Mouse (Mus musculus) stomach, postnatal 0 days (tissue): ENCODE measurements at regions not wholly inside any gene's neighbourhood (a gene's known extent, or its start where the extent isn't known, plus 50 kb on each side); places are given as distances from the start of the nearest gene placed in this dataset.

Experiments used
- ATAC-seq: fragments of 200-750 bp; cut with Nextera tagmentation; 2 replicates; pipeline ENCODE4 v1.8.0; 2017; ENCODE audit not compliant: low FRiP score, low TSS enrichment
- DNase-seq: peaks from one replicate; pipeline ENCODE4 v3.0.0-alpha.2; 2016; ENCODE audit warnings: low spot score
- H3K27ac ChIP-seq: fragments of 300-500 bp; sonication (generic); replicated peaks from 2 replicates; pipeline ENCODE4 v1.5.1; 2014; ENCODE audit warnings: mild to moderate bottlenecking, control low read depth
- H3K27me3 ChIP-seq: fragments of 300-500 bp; sonication (generic); 2 replicates; pipeline ENCODE4 v1.6.1; 2014; ENCODE audit warnings: low read length; ENCODE audit not compliant: control insufficient read depth, insufficient read depth
- H3K36me3 ChIP-seq: fragments of 300-500 bp; sonication (generic); 2 replicates; pipeline ENCODE4 v1.6.1; 2014; ENCODE audit warnings: low read length, mixed read lengths; ENCODE audit not compliant: control insufficient read depth, insufficient read depth
- H3K4me1 ChIP-seq: fragments of 300-500 bp; sonication (generic); replicated peaks from 2 replicates; pipeline ENCODE4 v1.6.1; 2014; ENCODE audit warnings: antibody characterized with exemption; ENCODE audit not compliant: control insufficient read depth, insufficient read depth
- H3K4me2 ChIP-seq: fragments of 300-500 bp; sonication (generic); replicated peaks from 2 replicates; pipeline ENCODE4 v1.6.1; 2014; ENCODE audit warnings: low read depth, mild to moderate bottlenecking, control low read depth, moderate library complexity
- H3K4me3 ChIP-seq: fragments of 300-500 bp; sonication (generic); 2 replicates; pipeline ENCODE4 v1.5.1; 2014; ENCODE audit warnings: low read depth, low read length, control low read depth
- H3K9ac ChIP-seq: fragments of 300-500 bp; sonication (generic); 2 replicates; pipeline ENCODE4 v1.6.1; 2014; ENCODE audit warnings: mild to moderate bottlenecking, low read length, control low read depth, mixed read lengths
- H3K9me3 ChIP-seq: fragments of 300-500 bp; sonication (generic); 2 replicates; pipeline ENCODE4 v1.6.1; 2016; ENCODE audit warnings: low read length; ENCODE audit not compliant: control insufficient read depth
- CTCF ChIP-seq: IDR thresholded peaks from 2 replicates; pipeline ENCODE4 v1.5.1; 2016; ENCODE audit warnings: antibody characterized with exemption, low read depth, mild to moderate bottlenecking, moderate library complexity
- EP300 ChIP-seq: optimal IDR thresholded peaks from 2 replicates; pipeline ENCODE3; 2016; ENCODE audit warnings: antibody characterized with exemption
- WGBS: fragments of 180-500 bp; shearing (Covaris S2); extraction: QIAGEN DNeasy Blood & Tissue Kit; methylation state at CpG from one replicate; pipeline ENCODE4 v1.1.7; 2014; 5-methylcytosine and 5-hydroxymethylcytosine counted together

DNA sequence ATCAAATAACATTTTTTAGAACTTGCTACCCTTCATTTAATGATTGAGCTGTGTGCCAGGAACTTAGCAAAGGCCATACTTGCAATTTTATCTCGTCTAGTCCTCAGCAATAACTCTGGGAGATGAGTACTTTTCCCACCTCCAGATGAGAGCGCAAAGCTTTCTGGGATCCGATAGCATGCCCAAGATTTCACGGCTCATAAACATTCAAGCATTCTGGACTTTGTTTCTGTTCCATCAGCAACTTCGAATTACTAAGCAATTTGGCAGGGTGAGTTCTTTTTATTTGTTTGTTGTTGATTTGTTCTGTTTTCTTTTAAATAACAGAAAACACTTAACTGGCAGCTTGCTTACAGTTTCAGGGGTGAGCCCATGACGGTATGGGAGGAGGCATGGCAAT lies 224.6 kb upstream of the Bmper start:
- Histone ChIP-seq H3K27ac (no peak overlapping the region), H3K9me3 (no peaks in the 10 kb centered on the region), H3K9ac (no peak overlapping the region), H3K4me2 (no peak overlapping the region), H3K4me1 (no peaks in the 10 kb centered on the region), H3K36me3 (no peaks in the 10 kb centered on the region), H3K27me3 (no peaks in the 10 kb centered on the region), H3K4me3 (no peak overlapping the region)
- ATAC-seq (no peak), DNase-seq (no peak)
- WGBS, result 80% methylated on average over 6 of the region's 6 CpGs
- no peak for TF ChIP-seq EP300
- no peak for TF ChIP-seq CTCF

DNA sequence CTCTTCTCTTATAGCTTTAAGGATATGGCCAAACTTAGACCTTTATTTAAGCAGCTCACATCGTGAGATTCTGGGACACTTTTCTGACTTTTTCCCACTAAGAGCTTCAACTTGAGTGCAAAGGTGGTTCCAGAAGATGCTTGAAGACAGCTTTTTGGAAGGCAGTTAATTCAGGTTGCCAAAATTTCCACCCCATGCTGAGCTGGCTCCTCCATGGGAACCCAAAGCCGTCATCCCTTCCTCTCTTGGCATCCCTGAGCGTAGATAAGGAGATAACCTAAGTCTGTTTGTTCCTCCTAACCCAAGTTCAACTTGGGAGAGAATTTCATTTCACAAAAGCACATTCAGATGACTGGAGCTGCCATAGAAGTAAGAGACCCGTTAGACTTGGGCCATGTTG lies 223.7 kb upstream of the Bmper start:
- no peaks in the 10 kb centered on the region for H3K27me3 ChIP-seq
- DNase-seq, result no peak
- H3K4me2 ChIP-seq, result no peak overlapping the region
- H3K27ac ChIP-seq, result no peak overlapping the region
- TF ChIP-seq CTCF (no peak), EP300 (no peak)
- 71% methylated on average over 4 of the region's 4 CpGs for WGBS
- H3K4me1 ChIP-seq, result no peaks in the 10 kb centered on the region
- H3K36me3 ChIP-seq, result no peaks in the 10 kb centered on the region
- no peak overlapping the region for H3K9ac ChIP-seq
- no peak for ATAC-seq
- no peaks in the 10 kb centered on the region for H3K9me3 ChIP-seq
- H3K4me3 ChIP-seq, result no peak overlapping the region

DNA sequence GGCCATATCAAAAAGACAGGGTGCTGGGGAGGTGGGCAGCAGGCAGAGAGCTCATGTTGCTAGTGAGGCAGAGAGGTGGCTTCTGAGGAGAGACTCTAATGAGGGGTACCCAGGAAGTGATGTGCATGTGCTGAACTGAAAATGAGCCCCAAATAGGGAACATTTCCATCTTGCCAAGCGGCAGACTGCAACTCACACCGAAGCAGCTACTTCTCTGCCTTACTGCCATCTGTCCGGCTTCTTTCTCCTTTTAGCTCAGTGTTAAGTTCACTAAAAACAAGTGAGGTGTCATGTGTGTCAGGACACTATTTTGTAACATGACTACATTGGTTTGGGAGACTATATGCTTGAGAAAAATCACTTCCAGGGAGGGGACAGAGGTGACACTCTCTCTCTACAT lies 222.7 kb upstream of the Bmper start:
- H3K4me2 ChIP-seq, result no peak overlapping the region
- no peaks in the 10 kb centered on the region for H3K4me1 ChIP-seq
- DNase-seq, result no peak
- H3K36me3 ChIP-seq, result no peaks in the 10 kb centered on the region
- ATAC-seq, result no peak
- no peak for TF ChIP-seq EP300
- no peak for TF ChIP-seq CTCF
- no peaks in the 10 kb centered on the region for H3K9me3 ChIP-seq
- H3K27me3 ChIP-seq, result no peaks in the 10 kb centered on the region
- 87% methylated on average over 3 of the region's 3 CpGs for WGBS
- no peak overlapping the region for H3K27ac ChIP-seq
- no peak overlapping the region for H3K9ac ChIP-seq
- no peak overlapping the region for H3K4me3 ChIP-seq

DNA sequence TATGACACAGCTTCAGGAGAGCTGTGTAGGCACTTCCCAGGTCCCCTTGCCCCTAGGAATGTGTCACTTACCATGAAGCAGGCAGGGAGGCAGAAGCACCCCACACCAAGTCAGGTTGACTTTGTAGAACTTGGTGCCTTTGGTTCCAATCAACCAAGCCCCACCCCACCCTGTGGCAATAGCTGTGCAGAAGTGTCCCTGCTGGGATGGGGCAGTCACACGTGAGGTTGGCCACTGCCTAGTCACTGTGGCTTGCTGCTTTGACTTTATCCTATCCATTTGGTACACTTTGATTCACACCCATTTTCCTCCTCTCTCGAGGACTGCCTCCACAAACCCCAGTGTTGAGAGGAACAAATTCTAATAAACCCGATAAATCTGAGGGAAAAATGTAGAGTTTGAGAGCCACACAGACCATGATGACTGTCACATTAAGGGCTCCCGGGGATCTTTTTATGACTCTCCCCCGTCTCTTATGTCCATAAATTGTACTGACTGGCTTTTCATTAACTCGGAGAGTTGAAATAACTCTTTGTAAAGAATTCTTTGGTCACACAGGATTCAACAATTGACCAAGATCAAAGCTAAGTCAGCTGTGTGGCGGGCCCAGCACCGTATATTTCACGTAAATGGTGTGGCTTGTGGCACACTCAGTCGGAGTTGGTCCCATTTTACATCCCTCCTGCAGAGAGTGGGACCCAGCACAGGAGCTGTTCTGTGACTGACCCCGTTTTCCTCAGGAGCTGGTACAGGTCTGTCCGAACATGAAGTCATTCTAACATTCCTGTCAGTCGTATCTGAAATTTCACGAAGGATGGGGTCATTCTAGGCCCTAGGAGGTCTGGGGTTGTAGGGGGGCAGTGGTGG lies 219.4 kb upstream of the Bmper start:
- no peaks in the 10 kb centered on the region for H3K4me1 ChIP-seq
- no peak for ATAC-seq

DNA sequence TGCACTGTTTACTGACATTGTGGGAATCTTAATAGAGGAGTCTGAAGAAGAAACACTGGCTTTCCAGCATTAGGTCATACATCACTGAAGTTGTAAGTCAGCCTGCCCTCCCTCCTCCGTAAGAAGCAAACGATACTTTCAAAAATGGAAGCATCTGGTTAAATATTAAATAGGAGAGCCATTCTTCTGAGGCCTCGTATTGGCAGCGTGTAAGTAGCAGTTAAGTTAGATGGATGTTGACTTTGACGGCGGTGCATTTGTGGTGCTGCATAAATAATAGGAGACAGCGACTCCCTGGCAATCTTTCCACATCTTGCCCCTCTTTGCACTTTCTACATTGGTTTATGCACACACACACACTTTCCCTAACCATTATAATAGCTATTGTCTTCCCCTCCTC lies 217.9 kb upstream of the Bmper start:
- H3K9me3 ChIP-seq, result no peaks in the 10 kb centered on the region
- DNase-seq, result no peak
- H3K4me2 ChIP-seq, result no peak overlapping the region
- WGBS, result 20% methylated on average over 7 of the region's 7 CpGs
- H3K27me3 ChIP-seq, result no peaks in the 10 kb centered on the region
- H3K4me3 ChIP-seq, result no peak overlapping the region
- H3K4me1 ChIP-seq, result no peaks in the 10 kb centered on the region
- no peak for ATAC-seq
- H3K9ac ChIP-seq, result no peak overlapping the region
- H3K36me3 ChIP-seq, result no peaks in the 10 kb centered on the region
- H3K27ac ChIP-seq, result no peak overlapping the region
- TF ChIP-seq EP300 (no peak), CTCF (no peak)

More for the DNA sequence above, 219.4 kb upstream of the Bmper start:
- Histone ChIP-seq H3K36me3 (no peaks in the 10 kb centered on the region), H3K9me3 (no peaks in the 10 kb centered on the region), H3K9ac (no peak overlapping the region), H3K4me2 (no peak overlapping the region), H3K27me3 (no peaks in the 10 kb centered on the region), H3K27ac (no peak overlapping the region), H3K4me3 (no peak overlapping the region)
- no peak for DNase-seq
- WGBS, result 79% methylated on average over 14 of the region's 14 CpGs
- TF ChIP-seq CTCF (no peak), EP300 (no peak)

DNA sequence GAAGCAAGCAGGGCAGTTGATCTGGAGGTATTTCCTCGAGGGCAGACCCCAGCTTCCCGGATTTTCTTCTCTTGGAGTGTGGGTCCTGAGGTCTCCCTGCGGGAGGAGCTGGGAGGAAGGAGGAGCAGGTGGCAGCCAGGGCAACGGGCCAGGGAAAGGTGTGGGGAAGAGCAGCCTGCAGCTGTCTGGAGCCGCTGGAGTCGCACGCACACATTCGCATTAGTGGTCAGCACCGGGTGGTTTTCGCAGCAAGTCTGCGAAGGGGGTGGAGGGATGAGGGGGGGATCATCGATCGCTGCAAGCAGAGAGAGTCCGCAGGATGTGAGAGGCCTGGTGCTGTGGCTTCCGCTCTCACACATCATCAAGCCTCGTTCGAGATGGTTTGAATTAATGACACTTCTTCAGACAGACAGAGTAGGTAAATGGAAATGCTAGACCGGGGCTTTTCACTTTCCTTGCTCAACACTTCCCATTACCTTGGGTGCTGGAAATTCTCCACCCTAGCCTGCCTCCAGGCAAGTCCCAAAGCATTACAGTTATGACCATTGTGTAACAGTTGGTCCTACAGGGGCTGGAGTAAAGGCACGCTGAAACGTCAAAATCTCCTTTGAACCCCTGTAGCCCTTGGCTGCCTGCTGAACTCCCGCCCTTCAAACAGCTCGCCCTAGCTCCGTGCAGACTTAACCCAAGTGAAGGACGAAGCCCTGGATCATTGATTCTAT lies 213.3 kb upstream of the Bmper start:
- no peaks in the 10 kb centered on the region for H3K4me1 ChIP-seq
- H3K27ac ChIP-seq, result no peak overlapping the region
- H3K4me2 ChIP-seq, result no peak overlapping the region
- DNase-seq, result no peak
- 22% methylated on average over 24 of the region's 24 CpGs for WGBS
- H3K4me3 ChIP-seq, result no peak overlapping the region
- no peak overlapping the region for H3K9ac ChIP-seq
- H3K27me3 ChIP-seq, result no peaks in the 10 kb centered on the region
- TF ChIP-seq CTCF (no peak), EP300 (no peak)
- H3K9me3 ChIP-seq, result no peaks in the 10 kb centered on the region
- no peaks in the 10 kb centered on the region for H3K36me3 ChIP-seq
- ATAC-seq, result no peak
